Mouse (Mus musculus): ENCODE results near the gene Icam2.
A peak's percentile ranks its signal among the peaks of the same experiment; 100 is the strongest.
"Not testable (repeated sequence)": the region's sequence is repeated elsewhere in the genome, so short reads cannot be mapped to it uniquely, and the experiment has no call there.

Icam2 gene

DNA sequence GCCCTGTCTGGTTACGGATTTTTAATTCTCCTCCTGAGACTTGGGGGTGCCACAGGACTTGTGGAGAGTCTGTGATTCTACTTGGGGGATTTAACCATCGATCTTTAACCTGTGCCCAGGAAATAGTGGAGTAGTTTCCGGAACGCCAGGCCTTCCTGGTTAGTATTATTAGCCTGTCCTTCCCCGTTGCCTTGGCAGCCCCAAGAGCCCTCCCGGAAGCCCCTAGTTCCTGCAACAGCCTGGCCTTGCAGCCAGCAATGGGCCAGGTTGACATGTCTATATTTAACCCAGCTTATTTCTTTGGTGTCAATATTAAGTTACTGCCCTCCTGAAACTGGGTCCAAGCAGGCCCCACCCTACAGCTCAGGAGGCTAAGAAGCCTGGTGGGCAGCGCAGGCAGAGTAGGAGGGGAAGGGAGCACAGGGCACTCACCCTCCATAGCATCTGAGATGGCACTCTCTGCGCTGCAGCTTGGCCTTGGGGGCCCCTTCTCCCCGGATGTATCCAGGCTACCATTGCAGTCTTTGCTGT, 46.8 kb downstream of the Icam2 start:
- no peak for DNase-seq

DNA sequence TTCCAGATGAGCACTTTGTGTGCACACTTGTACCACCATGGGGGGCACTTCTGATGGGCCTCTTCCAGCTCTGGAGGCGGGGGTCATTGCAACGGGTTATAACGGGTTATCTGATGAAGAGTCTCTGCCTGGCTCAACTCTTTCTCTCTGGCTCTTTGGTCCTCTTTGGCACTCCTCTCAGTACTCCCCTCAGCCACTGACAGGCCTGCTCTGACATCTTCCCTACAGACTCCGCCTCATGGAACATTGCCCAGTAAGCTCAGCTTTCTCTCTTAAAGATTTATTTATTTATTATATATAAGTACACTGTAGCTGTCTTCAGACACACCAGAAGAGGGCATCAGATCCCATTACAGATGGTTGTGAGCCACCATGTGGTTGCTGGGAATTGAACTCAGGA, 48.6 kb downstream of the Icam2 start:
- not testable (repeated sequence) for DNase-seq

DNA sequence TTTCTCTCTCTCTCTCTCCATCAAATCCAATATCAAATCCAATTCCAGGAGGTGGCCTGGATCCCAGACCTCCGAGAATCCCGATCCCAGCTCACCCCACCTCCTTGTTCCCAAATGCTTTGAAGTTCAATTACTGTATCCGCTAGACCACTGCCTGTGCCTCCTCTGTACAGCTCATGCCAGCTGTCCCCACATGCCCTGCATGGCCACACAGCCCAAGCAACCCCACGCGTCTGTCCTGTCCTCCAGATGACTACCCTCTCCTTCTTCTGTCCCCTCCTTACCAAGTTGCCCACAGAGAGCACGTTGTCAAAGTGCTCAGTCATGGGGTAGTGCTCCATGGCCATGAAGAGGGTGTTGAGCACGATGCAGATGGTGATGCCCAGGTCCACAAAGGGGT, 49.0 kb downstream of the Icam2 start:
- DNase-seq, result no peak

DNA sequence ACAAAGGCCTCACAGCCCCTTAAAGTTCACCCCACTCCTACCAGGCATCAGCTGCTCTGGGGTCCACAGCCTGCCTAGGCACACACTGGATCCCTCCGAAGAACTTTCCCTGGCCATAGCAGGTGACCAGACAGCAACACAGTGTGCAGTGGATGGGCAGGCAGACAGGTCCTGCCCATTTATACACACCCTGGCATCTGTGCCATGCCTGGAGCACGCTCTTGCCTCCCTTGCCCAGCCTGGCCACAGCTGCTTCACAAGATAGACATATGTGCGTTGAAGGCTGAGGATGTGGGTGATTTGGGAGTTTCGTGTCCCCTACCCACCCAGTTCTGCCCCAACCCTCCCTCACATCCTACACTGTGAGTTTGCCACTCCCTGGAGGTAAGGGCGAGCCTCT, 49.8 kb downstream of the Icam2 start:
- DNase-seq, result no peak

DNA sequence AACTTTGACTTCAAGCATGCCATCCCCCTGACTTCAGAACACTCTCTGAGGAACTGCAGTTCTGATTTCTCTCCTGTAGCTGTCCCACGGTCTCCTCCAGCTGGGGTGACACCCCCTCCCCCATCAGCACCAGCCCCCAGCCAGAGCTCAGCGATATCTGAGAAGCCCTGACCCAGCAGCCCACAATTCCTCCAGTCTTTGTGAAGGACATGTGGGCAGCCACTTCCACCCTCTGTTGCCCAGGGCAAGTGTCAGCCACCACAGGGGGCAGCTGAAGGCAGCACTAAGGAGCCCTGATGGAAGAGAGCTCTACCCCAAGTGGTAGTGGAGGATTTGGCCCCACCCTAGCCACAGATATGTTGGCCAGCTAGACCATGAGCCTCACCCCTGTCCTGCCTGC, 53.8 kb downstream of the Icam2 start:
- DNase-seq, result no peak

DNA sequence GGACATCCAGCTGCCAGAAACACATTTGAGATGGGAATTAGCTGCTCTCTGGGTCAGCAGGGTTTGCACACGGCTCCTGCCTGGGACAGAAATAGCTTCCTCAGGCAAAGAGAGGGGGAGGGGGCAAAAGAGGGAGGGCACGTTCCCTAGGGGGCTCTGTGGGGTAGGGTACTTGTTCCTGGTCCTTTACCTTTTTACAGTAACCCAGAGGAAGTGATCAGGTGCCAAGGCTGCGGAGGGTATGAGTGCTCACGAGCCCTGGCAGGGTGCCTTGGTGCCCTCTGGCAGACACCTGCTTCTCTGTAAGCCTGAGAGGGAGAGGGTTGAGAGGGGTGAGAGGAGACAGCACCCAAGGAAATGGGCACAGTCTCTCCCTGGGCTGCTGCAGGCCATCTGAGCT, 55.4 kb downstream of the Icam2 start:
- DNase-seq, result no peak

DNA sequence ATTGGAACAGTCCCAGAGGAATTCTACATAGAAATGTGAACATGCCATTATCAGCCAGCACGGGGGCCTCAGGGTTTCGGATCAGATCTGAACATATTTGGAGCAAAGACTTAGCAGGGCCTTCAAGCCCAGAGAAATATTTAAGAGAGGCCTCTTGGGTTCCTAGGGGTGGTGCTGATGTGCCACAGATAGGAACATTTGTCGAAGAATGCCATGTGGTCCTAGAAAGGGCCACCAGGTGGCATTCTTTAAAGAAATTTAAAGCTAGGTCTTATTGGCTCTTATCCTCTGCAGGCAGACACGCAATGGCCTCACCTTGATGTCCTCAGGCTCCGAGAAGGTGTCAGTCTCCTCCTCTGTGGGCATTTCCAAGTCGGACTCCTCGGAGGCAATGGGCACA, 58.2 kb downstream of the Icam2 start:
- peak; percentile 68 to 69 for DNase-seq

DNA sequence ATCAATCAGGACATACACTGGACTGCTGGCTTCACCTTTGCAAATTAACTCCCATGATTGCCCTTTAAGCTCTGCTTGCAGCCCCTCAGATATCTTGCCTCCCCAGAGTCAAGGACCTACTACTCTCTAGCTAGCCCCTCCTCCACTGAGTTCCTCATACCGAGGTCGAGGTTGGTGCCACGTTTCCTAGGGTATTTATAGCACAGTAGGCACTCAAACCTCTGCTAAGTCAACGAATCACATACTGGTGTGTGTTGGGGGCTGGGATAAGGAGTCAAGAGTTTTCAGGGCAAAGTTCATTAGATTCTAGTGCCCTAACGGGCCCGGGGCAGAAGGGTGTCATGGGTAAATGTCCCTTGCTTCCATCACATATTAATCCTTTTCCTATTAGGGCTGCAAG, 58.7 kb downstream of the Icam2 start:
- no peak for DNase-seq

DNA sequence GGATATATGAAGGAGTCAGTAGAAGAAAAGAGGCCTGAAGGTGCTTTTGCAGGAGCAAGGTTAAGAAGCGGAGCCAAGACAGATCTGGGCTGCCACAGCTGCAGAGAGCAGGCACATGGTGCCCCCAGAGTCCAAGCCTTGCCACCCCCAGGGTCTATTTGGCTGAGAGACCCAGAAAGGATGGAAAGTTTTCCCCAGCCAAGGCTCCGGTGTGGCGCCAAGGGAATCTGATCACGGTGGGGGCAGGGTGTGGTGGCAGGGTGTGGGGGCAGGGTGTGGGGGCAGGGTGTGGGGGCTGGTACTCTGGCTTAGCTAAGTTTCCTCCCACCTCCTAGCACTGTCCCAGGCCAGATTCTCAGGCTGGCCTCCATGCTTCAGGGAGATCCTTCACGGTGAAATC, 59.4 kb downstream of the Icam2 start:
- DNase-seq, result peak in 1 of 2 experiments; percentile 36
